Mouse (Mus musculus) liver, embryonic 16.5 days (tissue): Measurements from ENCODE around the gene Smim23. TPM values are rescaled to one million over a fixed set of nuclear protein-coding genes. Genes with fewer than 3 reads are reported as not detected.

Experiments
- ATAC-seq: fragments of 200-750 bp; cut with Nextera tagmentation; 2 replicates; pipeline ENCODE4 v1.8.0; 2017; ENCODE audit warnings: low read depth, mild to moderate bottlenecking, moderate number of reproducible peaks, moderate library complexity
- H3K27ac ChIP-seq: fragments of 300-500 bp; sonication (generic); 2 replicates; pipeline ENCODE4 v1.5.1; 2014; ENCODE audit warnings: mild to moderate bottlenecking, low read length
- H3K27me3 ChIP-seq: fragments of 300-500 bp; sonication (generic); 2 replicates; pipeline ENCODE4 v1.6.1; 2014; ENCODE audit warnings: low read depth, low read length, mixed read lengths; ENCODE audit not compliant: control insufficient read depth, insufficient read depth
- H3K36me3 ChIP-seq: fragments of 300-500 bp; sonication (generic); 2 replicates; pipeline ENCODE4 v1.6.1; 2014; ENCODE audit warnings: mild to moderate bottlenecking; ENCODE audit not compliant: control insufficient read depth, insufficient read depth
- H3K4me1 ChIP-seq: fragments of 300-500 bp; sonication (generic); 2 replicates; pipeline ENCODE4 v1.6.1; 2014; ENCODE audit warnings: low read depth, low read length, mixed read lengths; ENCODE audit not compliant: control insufficient read depth
- H3K4me2 ChIP-seq: fragments of 300-500 bp; sonication (generic); 2 replicates; pipeline ENCODE4 v1.6.1; 2014; ENCODE audit warnings: low read depth, low read length, mixed read lengths
- H3K4me3 ChIP-seq: fragments of 300-500 bp; sonication (generic); 2 replicates; pipeline ENCODE4 v1.5.1; 2014; ENCODE audit warnings: low read depth, mild to moderate bottlenecking, low read length
- H3K9ac ChIP-seq: fragments of 300-500 bp; sonication (generic); 2 replicates; pipeline ENCODE4 v1.6.1; 2014; ENCODE audit warnings: low read depth, low read length
- H3K9me3 ChIP-seq: fragments of 300-500 bp; sonication (generic); replicated peaks from 2 replicates; pipeline ENCODE4 v1.6.1; 2016; ENCODE audit warnings: low read length; ENCODE audit not compliant: control insufficient read depth
- WGBS: fragments of 180-500 bp; shearing (Covaris S2); extraction: QIAGEN DNeasy Blood & Tissue Kit; methylation state at CpG from one replicate; pipeline ENCODE4 v1.1.7; 2014; ENCODE audit not compliant: insufficient replicate concordance; 5-methylcytosine and 5-hydroxymethylcytosine counted together
- polyA plus RNA-seq: library from polyadenylated mRNA; unstranded; fragments of >200 nt; fragmentation: Nextera tagmentation; extraction: Ambion mirVana; gene quantifications from 2 replicates; pipeline ENCODE4 v1.2.1, GENCODE M21; 2015

Gene Smim23
- not detected in 2 replicates for polyA plus RNA-seq

DNA sequence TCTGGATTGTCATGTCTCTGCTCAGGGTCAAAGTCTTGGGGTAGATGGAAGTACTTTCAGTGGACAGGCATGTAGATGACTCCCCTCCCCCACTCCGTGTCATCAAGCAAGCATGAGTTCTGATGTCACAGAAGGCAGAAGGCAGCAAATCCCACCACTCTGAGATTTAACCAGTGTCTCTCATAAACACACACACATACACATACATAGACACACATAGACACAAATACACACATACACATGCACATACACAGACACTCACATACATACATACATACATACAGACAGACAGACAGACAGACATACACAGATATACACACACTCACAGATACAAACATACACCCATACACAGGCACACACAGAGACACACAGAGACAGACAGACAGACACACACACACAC lies at the start of gene Smim23:
TSS of gene Smim23 (minus strand) at position 101 of the 400 bp plus-strand sequence.
- no peak within 1 kb of the TSS for H3K9ac ChIP-seq
- H3K4me1 ChIP-seq, result no peaks in the 10 kb centered on the region
- H3K27ac ChIP-seq, result no peak within 1 kb of the TSS
- no peaks in the 10 kb centered on the region for H3K9me3 ChIP-seq
- no peak within 1 kb of the TSS for H3K4me2 ChIP-seq
- no peaks in the 10 kb centered on the region for H3K27me3 ChIP-seq
- ATAC-seq, result no peak
- WGBS, result 30% methylated on average over 1 of the region's 1 CpGs
- H3K36me3 ChIP-seq, result no peaks in the 10 kb centered on the region
- no peak within 1 kb of the TSS for H3K4me3 ChIP-seq

DNA sequence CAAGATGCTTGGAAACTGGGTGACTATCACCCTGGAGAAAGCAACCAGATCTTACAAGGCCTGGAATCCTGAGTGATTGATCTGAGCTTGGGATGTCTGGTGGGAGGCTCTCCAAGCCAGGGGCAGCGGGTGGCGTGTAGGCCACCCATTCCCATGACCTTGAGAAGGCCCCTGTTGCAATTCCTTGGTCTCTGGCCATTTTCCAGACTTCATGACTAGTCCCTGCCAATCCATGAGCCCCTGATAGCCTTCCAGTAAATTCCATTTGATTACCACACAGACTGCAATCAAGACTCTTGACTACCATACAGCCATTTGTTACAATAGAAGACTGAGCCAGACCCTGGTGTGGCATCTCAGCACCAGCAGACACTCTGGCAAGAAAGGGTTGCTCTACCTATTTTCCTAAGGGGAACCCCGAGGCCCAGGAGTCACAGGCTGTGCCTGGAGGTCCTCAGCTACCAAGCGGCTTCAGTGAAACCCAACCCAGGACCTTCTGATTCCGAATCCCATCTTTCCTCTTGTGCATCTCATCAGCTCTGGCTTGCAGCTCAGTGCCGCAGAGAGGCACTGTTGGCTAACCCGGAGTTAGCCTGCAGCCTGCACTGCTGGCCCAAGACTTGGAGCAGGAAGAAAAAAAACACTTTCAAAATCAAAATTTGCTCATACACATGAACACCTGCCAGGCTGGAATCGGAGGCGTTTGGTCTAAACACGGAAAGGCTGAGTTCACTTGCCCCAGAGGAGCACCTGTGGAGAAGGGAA lies 44.4 kb upstream of the Smim23 start:
- H3K4me3 ChIP-seq, result no peak overlapping the region
- no peaks in the 10 kb centered on the region for H3K36me3 ChIP-seq
- H3K4me2 ChIP-seq, result no peak overlapping the region
- no peaks in the 10 kb centered on the region for H3K27me3 ChIP-seq
- no peaks in the 10 kb centered on the region for H3K4me1 ChIP-seq
- H3K9me3 ChIP-seq, result no peaks in the 10 kb centered on the region; the same call in 1 of the 2 replicates
- ATAC-seq, result no peak
- H3K27ac ChIP-seq, result no peak overlapping the region
- 68% methylated on average over 10 of the region's 10 CpGs for WGBS
- no peak overlapping the region for H3K9ac ChIP-seq

GRCm38 (mm10) chr11:32864615-32865014 lies 40.2 kb upstream of the Smim23 start:
- no peak overlapping the region for H3K4me2 ChIP-seq
- no peaks in the 10 kb centered on the region for H3K27me3 ChIP-seq
- no peaks in the 10 kb centered on the region for H3K4me1 ChIP-seq
- no peaks in the 10 kb centered on the region for H3K36me3 ChIP-seq
- no peak overlapping the region for H3K4me3 ChIP-seq
- no peak for ATAC-seq
- no peaks in the 10 kb centered on the region for H3K9me3 ChIP-seq
- no peak overlapping the region for H3K27ac ChIP-seq
- H3K9ac ChIP-seq, result no peak overlapping the region
- 69% methylated on average over 5 of the region's 5 CpGs for WGBS

GRCm38 (mm10) chr11:32857418-32857879 lies 33.0 kb upstream of the Smim23 start:
- H3K36me3 ChIP-seq, result no peaks in the 10 kb centered on the region
- 27% methylated on average over 8 of the region's 8 CpGs for WGBS
- H3K27ac ChIP-seq, result no peak overlapping the region
- H3K9me3 ChIP-seq, result no peaks in the 10 kb centered on the region
- no peaks in the 10 kb centered on the region for H3K4me1 ChIP-seq
- H3K4me3 ChIP-seq, result no peak overlapping the region
- H3K27me3 ChIP-seq, result no peaks in the 10 kb centered on the region
- ATAC-seq, result no peak
- no peak overlapping the region for H3K9ac ChIP-seq
- H3K4me2 ChIP-seq, result no peak overlapping the region

DNA sequence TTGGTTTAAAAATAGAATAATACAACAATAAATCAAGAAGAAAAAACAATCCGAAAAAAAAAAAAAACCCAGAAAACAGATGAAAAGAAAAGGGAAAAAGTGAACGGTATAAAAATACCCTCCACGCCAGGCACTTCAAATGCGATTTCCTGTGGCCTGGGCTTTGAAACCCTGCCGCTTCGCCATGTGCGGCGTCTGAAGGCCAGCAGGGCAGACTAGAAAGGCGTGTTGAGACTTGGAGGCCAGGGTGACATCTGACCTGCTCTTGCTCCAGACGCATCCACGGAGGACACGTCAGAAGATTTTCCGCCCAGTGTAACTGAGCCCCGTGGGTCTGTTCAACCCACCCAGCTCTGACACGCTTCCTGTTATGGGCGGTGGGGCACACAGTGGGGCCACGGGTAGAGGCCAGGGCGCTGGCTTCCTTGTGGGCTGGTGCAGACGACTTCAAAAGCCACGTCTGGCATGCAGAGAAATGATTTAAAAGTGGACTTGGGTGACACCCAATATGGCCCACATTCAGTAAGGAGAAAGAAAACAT lies 22.3 kb upstream of the Smim23 start:
- ATAC-seq, result no peak
- no peaks in the 10 kb centered on the region for H3K4me1 ChIP-seq
- H3K36me3 ChIP-seq, result no peaks in the 10 kb centered on the region
- 58% methylated on average over 20 of the region's 20 CpGs for WGBS
- no peak overlapping the region for H3K4me3 ChIP-seq
- no peak overlapping the region for H3K4me2 ChIP-seq
- H3K27me3 ChIP-seq, result no peaks in the 10 kb centered on the region
- H3K9ac ChIP-seq, result no peak overlapping the region
- no peaks in the 10 kb centered on the region for H3K9me3 ChIP-seq
- H3K27ac ChIP-seq, result no peak overlapping the region

DNA sequence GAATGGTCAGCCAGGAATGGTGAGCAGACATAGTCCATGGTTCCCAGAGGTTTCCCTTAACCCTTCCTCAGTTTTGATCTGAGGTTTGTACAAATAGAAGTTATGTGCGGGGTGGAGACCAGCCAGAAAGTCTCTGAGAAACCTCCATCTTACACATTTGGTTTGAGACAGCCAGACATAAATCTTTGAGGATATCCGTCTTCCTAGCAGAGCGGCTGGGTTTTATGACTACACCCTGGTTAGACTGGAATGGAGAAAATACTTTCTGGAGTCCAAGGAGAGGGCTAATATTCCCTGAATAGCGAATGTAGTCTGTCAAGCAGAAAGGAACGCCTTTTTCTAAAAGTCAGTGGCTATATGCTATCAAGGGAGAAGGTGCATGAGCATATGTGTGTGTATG lies 16.8 kb upstream of the Smim23 start:
- WGBS, result 64% methylated on average over 5 of the region's 5 CpGs

GRCm38 (mm10) chr11:32840256-32840655 lies 15.9 kb upstream of the Smim23 start:
- no peak for ATAC-seq
- Histone ChIP-seq H3K4me3 (no peak overlapping the region), H3K4me1 (no peaks in the 10 kb centered on the region), H3K9me3 (no peaks in the 10 kb centered on the region), H3K27ac (no peak overlapping the region), H3K27me3 (no peaks in the 10 kb centered on the region), H3K36me3 (no peaks in the 10 kb centered on the region), H3K9ac (no peak overlapping the region), H3K4me2 (no peak overlapping the region)
- WGBS, result 65% methylated on average over 9 of the region's 9 CpGs

More for the DNA sequence above, 16.8 kb upstream of the Smim23 start:
- Histone ChIP-seq H3K4me3 (no peak overlapping the region), H3K27ac (no peak overlapping the region), H3K9ac (no peak overlapping the region), H3K36me3 (no peaks in the 10 kb centered on the region), H3K27me3 (no peaks in the 10 kb centered on the region), H3K4me1 (no peaks in the 10 kb centered on the region), H3K9me3 (no peaks in the 10 kb centered on the region), H3K4me2 (no peak overlapping the region)
- no peak for ATAC-seq

- Histone ChIP-seq H3K36me3 (no peaks in the 10 kb centered on the region), H3K27me3 (no peaks in the 10 kb centered on the region), H3K4me3 (no peak overlapping the region), H3K4me1 (no peaks in the 10 kb centered on the region), H3K9me3 (no peaks in the 10 kb centered on the region), H3K9ac (no peak overlapping the region), H3K4me2 (no peak overlapping the region), H3K27ac (no peak overlapping the region)
- no peak for ATAC-seq
- WGBS, result 31% methylated on average over 8 of the region's 8 CpGs
Observed at GRCm38 (mm10) chr11:32835022-32835421, 10.6 kb upstream of the Smim23 start.

GRCm38 (mm10) chr11:32834367-32834918 lies 10.0 kb upstream of the Smim23 start:
- Histone ChIP-seq H3K36me3 (no peaks in the 10 kb centered on the region), H3K4me1 (no peaks in the 10 kb centered on the region), H3K4me2 (no peak overlapping the region), H3K9me3 (no peaks in the 10 kb centered on the region), H3K9ac (no peak overlapping the region), H3K27ac (no peak overlapping the region), H3K27me3 (no peaks in the 10 kb centered on the region), H3K4me3 (no peak overlapping the region)
- ATAC-seq, result no peak
- 56% methylated on average over 13 of the region's 13 CpGs for WGBS
